Mouse (Mus musculus) megakaryocyte, embryonic 14.5 days (primary cell): ENCODE data around the gene Rps23.

Experiments
- FLI1 ChIP-seq: IDR thresholded peaks from 2 replicates; pipeline ENCODE4 v1.6.1; 2012; ENCODE audit warnings: low read length, inconsistent platforms, mixed read lengths
- GATA1 ChIP-seq: IDR thresholded peaks from 3 replicates; pipeline ENCODE4 v1.6.1; 2012; ENCODE audit warnings: mixed read lengths, low read length, inconsistent platforms, borderline replicate concordance

- no peak for TF ChIP-seq GATA1
- TF ChIP-seq FLI1, result no peak
Observed at GRCm38 (mm10) chr13:90896821-90897220, 25.9 kb upstream of the Rps23 start.
